Mouse (Mus musculus): ENCODE measurements at regions not wholly inside any gene's neighbourhood (a gene's known extent, or its start where the extent isn't known, plus 50 kb on each side); places are given as distances from the start of the nearest gene placed in this dataset.

GRCm38 (mm10) chr1:36017061-36017461 is 51.1 kb upstream of the Hs6st1 start:
- TF ChIP-seq CTCF (IDR thresholded peaks at IDR 0.05; ENCODE audit: extremely low read depth, insufficient read depth, low read length): no peak
- TF ChIP-seq POLR2A (IDR thresholded peaks at IDR 0.05; ENCODE audit: extremely low read depth, insufficient read depth, low read length): no peak
